Mouse (Mus musculus): ENCODE data around the gene Epn2. TPM values are rescaled to one million over a fixed set of nuclear protein-coding genes. Genes with fewer than 3 reads are reported as not detected.

Epn2 gene
- total RNA-seq (2012; rRNA removed) (8.6 and 8.8 TPM in 2 replicates), polyA plus RNA-seq (2012; ENCODE audit: insufficient read depth in 1 of 2, insufficient read length in 2 of 2, low read depth in 1 of 2, low replicate concordance in 2 of 2, missing spikeins in 1 of 2) (10 to 100 TPM in 1 of 2 experiments, not detected in 1; 12.5 TPM)

- peak within 1 kb of the TSS; percentile 82 for H3K9ac ChIP-seq (ENCODE audit: control insufficient read depth, low read depth, low read length, poor library complexity, severe bottlenecking)
These were observed at the start of gene Epn2 for GRCm38 (mm10) chr11:61578983-61579877. Epn2 (minus strand) TSS chr11:61579687.

GRCm38 (mm10) chr11:61626509-61626908, 47.0 kb upstream of the Epn2 start:
- H3K27ac ChIP-seq (ENCODE audit: control insufficient read depth, low read depth, low read length), result no peak overlapping the region
- H3K79me2 ChIP-seq (ENCODE audit: control insufficient read depth, insufficient read depth, low read length, poor library complexity), result no peaks in the 10 kb centered on the region
- H3K27me3 ChIP-seq (ENCODE audit: control insufficient read depth in 1 of 2, insufficient read depth in 2 of 2, low read length in 2 of 2), result no peaks in the 10 kb centered on the region
- H3K9me3 ChIP-seq (replicated peaks; ENCODE audit: insufficient read depth, low read length), result no peaks in the 10 kb centered on the region
- TF ChIP-seq ZNF384 (IDR thresholded peaks at IDR 0.05; ENCODE audit: low read depth, low read length), result no peak
- no peak for TF ChIP-seq GATA1 (IDR thresholded peaks at IDR 0.05; ENCODE audit: low read depth, low read length)
- TF ChIP-seq RAD21 (IDR thresholded peaks at IDR 0.05; ENCODE audit: low read depth, low read length), result peak; percentile 53
- peak; percentile 36 to 56 (median 37) for TF ChIP-seq CTCF (IDR thresholded peaks at IDR 0.05 in 2 of 3, conservative IDR thresholded peaks at IDR 0.05 in 1 of 3; ENCODE audit: control insufficient read depth in 1 of 3, insufficient read depth in 1 of 3, low read depth in 2 of 3, low read length in 3 of 3, poor library complexity in 1 of 3, severe bottlenecking in 1 of 3)
- peak; percentile 37; the same call in 1 of the 2 replicates for TF ChIP-seq ZC3H11A (IDR thresholded peaks at IDR 0.05; ENCODE audit: low read depth, low read length)
- no peak for TF ChIP-seq MYB (IDR thresholded peaks at IDR 0.05; ENCODE audit: low read depth, low read length)
- no peak for TF ChIP-seq TAL1 (IDR thresholded peaks at IDR 0.05; ENCODE audit: low read length)
- TF ChIP-seq TBP (IDR thresholded peaks at IDR 0.05; ENCODE audit: low read depth, low read length), result no peak
- no peak for TF ChIP-seq CHD1 (IDR thresholded peaks at IDR 0.05; ENCODE audit: low read depth, low read length)
- TF ChIP-seq SMC3 (IDR thresholded peaks at IDR 0.05; ENCODE audit: low read depth, low read length), result peak; percentile 54
- no peak for TF ChIP-seq BHLHE40 (IDR thresholded peaks at IDR 0.05; ENCODE audit: borderline replicate concordance, low read depth, low read length)
- TF ChIP-seq ETS1 (IDR thresholded peaks at IDR 0.05; ENCODE audit: low read depth, low read length), result no peak
- TF ChIP-seq USF1 (IDR thresholded peaks at IDR 0.05; ENCODE audit: low read depth, low read length), result no peak
- TF ChIP-seq RCOR1 (IDR thresholded peaks at IDR 0.05; ENCODE audit: low read depth, low read length), result no peak
- TF ChIP-seq ELF1 (IDR thresholded peaks at IDR 0.05; ENCODE audit: low read depth, low read length), result no peak
- no peak for TF ChIP-seq CHD2 (IDR thresholded peaks at IDR 0.05; ENCODE audit: low read length)
- H3K4me3 ChIP-seq (ENCODE audit: control insufficient read depth in 1 of 2, insufficient read depth in 1 of 2, low read depth in 2 of 2, low read length in 2 of 2), result no peak overlapping the region
- no peak overlapping the region for H3K9ac ChIP-seq (ENCODE audit: control insufficient read depth, low read depth, low read length, poor library complexity, severe bottlenecking)
- peak; percentile 59 for DNase-seq (ENCODE audit: low read depth, low spot score)
- H3K4me1 ChIP-seq (ENCODE audit: control insufficient read depth in 1 of 2, insufficient read depth in 2 of 2, low read length in 2 of 2), result no peaks in the 10 kb centered on the region
- H3K36me3 ChIP-seq (ENCODE audit: control insufficient read depth in 1 of 2, insufficient read depth in 2 of 2, low read length in 2 of 2), result no peaks in the 10 kb centered on the region

More at GRCm38 (mm10) chr11:61578983-61579877, at the start of gene Epn2:
- Histone ChIP-seq H3K4me3 (ENCODE audit: control insufficient read depth in 1 of 2, insufficient read depth in 1 of 2, low read depth in 2 of 2, low read length in 2 of 2) (peak within 1 kb of the TSS; percentile 77 to 98), H3K36me3 (ENCODE audit: control insufficient read depth in 1 of 2, insufficient read depth in 2 of 2, low read length in 2 of 2) (peaks cover 0 to 11% of the 10 kb centered on the region in 2 experiments; a peak in 2 of 4 replicates), H3K9me3 (replicated peaks; ENCODE audit: insufficient read depth, low read length) (no peaks in the 10 kb centered on the region), H3K27me3 (ENCODE audit: control insufficient read depth in 1 of 2, insufficient read depth in 2 of 2, low read length in 2 of 2) (no peaks in the 10 kb centered on the region), H3K79me2 (ENCODE audit: control insufficient read depth, insufficient read depth, low read length, poor library complexity) (peaks cover 4% of the 10 kb centered on the region; the same call in 1 of the 2 replicates), H3K27ac (ENCODE audit: control insufficient read depth, low read depth, low read length) (no peak within 1 kb of the TSS), H3K4me1 (ENCODE audit: control insufficient read depth in 1 of 2, insufficient read depth in 2 of 2, low read length in 2 of 2) (peaks cover 0 to 14% of the 10 kb centered on the region in 2 experiments)
- DNase-seq (ENCODE audit: low read depth, low spot score), result peak; percentile 84
- no peak for TF ChIP-seq GATA1 (IDR thresholded peaks at IDR 0.05; ENCODE audit: low read depth, low read length)
- peak; percentile 65; the same call in 1 of the 2 replicates for TF ChIP-seq E2F4 (IDR thresholded peaks at IDR 0.05; ENCODE audit: borderline replicate concordance, low read depth, low read length)
- TF ChIP-seq MAX (IDR thresholded peaks at IDR 0.05; ENCODE audit: low read length), result peak; percentile 65; the same call in 1 of the 2 replicates
- peak; percentile 70 for TF ChIP-seq NRF1 (IDR thresholded peaks at IDR 0.05; ENCODE audit: insufficient read depth, low read depth, low read length, poor library complexity, severe bottlenecking)
- TF ChIP-seq MEF2A (IDR thresholded peaks at IDR 0.05; ENCODE audit: extremely low read depth, insufficient replicate concordance, low read depth, low read length, poor library complexity, severe bottlenecking), result no peak
- no peak for TF ChIP-seq EP300 (IDR thresholded peaks at IDR 0.05; ENCODE audit: low read depth in 1 of 2, low read length in 2 of 2)
- TF ChIP-seq UBTF (IDR thresholded peaks at IDR 0.05; ENCODE audit: borderline replicate concordance, insufficient read depth, low read depth, low read length), result peak; percentile 59; the same call in 1 of the 2 replicates
- TF ChIP-seq NELFE (IDR thresholded peaks at IDR 0.05; ENCODE audit: low read depth, low read length), result peak; percentile 77
- TF ChIP-seq POLR2A (IDR thresholded peaks at IDR 0.05; ENCODE audit: control insufficient read depth in 1 of 2, insufficient read depth in 1 of 2, low read depth in 1 of 2, low read length in 2 of 2, poor library complexity in 1 of 2), result peak; percentile 35 to 74; a peak in 3 of 4 replicates
- no peak for TF ChIP-seq BHLHE40 (IDR thresholded peaks at IDR 0.05; ENCODE audit: borderline replicate concordance, low read depth, low read length)
- 0 out of 2 replicates have a peak, but pooled peaks have one; percentile 29 for TF ChIP-seq TCF12 (IDR thresholded peaks at IDR 0.05; ENCODE audit: low read depth, low read length)
- peak; percentile 49; the same call in 1 of the 2 replicates for TF ChIP-seq ZMIZ1 (IDR thresholded peaks at IDR 0.05; ENCODE audit: low read depth, low read length)
- TF ChIP-seq SIN3A (IDR thresholded peaks at IDR 0.05; ENCODE audit: low read length), result peak; percentile 45; the same call in 1 of the 2 replicates
- TF ChIP-seq CTCF (IDR thresholded peaks at IDR 0.05 in 2 of 3, conservative IDR thresholded peaks at IDR 0.05 in 1 of 3; ENCODE audit: control insufficient read depth in 1 of 3, insufficient read depth in 1 of 3, low read depth in 2 of 3, low read length in 3 of 3, poor library complexity in 1 of 3, severe bottlenecking in 1 of 3), result peak in 2 of 3 experiments; percentile 36 to 40; a peak in 4 of 6 replicates
- TF ChIP-seq MXI1 (IDR thresholded peaks at IDR 0.05; ENCODE audit: low read depth, low read length), result peak; percentile 56; the same call in 1 of the 2 replicates
- peak; percentile 64; the same call in 1 of the 2 replicates for TF ChIP-seq MAZ (IDR thresholded peaks at IDR 0.05; ENCODE audit: low read depth, low read length)
